Mouse (Mus musculus) 416B (cell line): ENCODE data around the gene Sh3bgrl3.

ENCODE experiments used
- DNase-seq: peaks from one replicate; pipeline ENCODE4 v3.0.0; 2011; ENCODE audit warnings: low read depth

The Sh3bgrl3 gene

GRCm38 (mm10) chr4:134128983-134129362, 384 bp upstream of the Sh3bgrl3 start:
- DNase-seq = no peak

DNA sequence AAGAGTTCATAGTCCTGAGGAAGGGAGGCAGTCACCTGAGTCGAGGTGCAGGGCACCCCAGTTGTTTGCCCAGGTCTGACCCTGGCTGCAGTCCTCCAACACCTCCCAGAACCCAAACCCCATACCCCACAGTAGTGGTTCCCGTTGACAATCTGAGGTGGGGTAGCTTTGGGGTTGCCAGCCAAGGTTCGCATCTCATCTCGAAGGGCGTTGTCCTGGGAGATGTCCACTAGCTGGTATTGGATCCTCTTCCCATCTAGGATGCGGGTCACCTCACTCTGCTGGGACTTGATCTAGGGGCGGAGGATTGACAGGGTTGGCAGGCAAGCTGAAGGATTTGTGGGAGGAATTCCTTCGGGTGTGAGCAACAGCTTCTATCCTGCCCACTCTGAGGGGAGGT, 796 bp downstream of the Sh3bgrl3 start:
- no peak for DNase-seq

GRCm38 (mm10) chr4:134127121-134127455, 1.5 kb downstream of the Sh3bgrl3 start:
- DNase-seq = peak; percentile 66

- DNase-seq = no peak
Observed at GRCm38 (mm10) chr4:134126300-134127120, 2.1 kb downstream of the Sh3bgrl3 start.

GRCm38 (mm10) chr4:134125383-134126060, 3.1 kb downstream of the Sh3bgrl3 start:
- DNase-seq = no peak

DNA sequence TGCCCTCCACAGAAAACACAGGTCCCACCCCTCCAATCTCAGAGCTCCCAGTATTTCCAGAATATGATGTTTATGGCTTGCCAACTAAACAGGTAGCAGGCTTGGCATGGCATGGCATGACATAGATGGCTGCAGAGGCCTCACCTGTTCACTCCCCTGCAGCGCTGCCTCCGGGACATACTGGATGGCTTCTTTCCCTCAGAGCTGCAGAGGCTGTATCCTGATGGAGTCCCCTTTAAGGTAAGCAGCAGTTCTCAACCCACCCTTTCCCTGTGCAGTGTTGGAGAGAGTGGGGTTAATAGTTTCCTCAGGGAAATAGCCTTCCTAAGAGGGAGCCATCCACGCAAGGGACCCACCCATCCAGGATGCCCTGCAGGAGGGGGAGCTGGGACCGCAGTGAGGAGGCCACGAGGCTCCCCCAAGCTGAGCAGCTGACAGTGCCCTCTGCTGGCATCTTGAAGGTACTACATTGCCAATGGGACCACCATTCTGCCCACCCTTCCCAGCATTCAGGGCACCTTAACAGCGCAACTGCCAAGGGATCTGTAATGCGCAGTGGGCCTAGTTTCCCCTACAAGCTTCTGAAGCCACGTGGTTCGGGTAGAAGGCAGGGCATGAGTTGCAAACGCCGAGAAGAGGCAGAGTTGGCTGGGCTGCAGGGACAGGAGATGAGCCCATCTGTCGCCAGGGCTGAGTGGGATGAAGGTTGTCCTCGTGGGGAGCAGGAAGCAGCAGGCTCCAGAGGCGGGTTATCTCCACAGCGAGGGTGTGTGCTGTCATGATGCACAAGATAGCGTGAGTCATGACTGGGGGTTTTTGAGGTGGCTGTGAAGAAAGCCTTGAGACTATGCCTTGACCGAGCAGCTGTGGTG, 4.7 kb downstream of the Sh3bgrl3 start:
- DNase-seq = peak; percentile 97

DNA sequence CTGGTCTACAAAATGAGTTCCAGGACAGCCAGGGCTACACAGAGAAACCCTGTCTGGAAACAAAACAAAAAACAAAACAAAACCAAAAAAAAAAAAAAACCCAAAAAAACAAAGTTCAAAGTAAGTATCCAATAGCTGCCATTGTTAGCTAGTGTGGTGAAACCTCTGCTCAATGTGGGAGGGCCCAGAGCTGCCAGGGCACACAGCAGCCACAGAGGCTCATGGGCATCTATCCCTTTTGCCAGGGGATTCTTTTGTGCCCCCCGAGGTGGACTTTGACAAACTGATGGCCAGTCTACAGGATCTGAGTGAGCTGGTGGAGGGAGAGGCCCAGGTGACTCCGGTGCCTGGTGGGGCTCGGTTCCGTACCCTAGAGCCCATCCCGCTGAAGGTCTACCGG, 5.4 kb downstream of the Sh3bgrl3 start:
- no peak for DNase-seq

DNA sequence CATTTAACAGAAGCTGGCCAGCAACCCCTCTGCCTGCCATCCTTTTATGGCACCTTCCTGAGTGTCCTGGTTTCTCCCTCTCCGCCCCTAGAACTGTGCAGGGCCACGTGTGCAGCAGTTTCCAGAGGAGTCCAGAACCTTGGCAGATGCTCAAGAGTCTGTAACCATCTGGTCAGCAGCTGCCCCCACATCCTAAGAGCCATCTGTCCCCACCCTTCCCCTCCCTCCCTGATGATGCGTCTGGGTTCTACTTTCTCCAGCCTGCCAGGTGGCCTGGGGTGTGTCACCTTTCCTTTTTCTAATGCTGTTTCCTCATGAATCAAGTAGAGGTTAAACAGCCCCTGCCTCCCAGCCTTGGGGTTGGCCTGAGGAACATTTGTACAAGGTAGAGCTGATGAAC, 6.3 kb downstream of the Sh3bgrl3 start:
- peak; percentile 85 for DNase-seq

DNA sequence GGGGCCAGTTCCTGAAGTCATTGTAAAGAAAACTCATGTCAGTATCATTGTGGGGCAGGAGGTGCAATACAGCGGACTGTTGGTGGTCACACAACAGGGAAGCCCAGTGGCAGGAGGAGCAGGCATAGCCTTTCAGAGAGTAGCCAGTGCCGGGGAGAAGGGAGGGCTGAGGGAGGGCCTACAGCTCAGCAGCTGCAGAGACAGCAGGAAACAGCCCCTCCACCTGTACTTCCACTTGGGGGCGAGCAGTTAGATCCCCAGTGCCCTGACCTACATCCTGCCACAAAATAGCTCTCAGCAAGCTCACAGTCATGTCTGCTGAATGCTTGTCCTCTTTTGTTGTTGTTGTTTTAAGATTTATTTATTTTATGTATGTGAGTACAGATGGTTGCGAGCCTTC, 7.0 kb downstream of the Sh3bgrl3 start:
- peak; percentile 90 for DNase-seq

DNA sequence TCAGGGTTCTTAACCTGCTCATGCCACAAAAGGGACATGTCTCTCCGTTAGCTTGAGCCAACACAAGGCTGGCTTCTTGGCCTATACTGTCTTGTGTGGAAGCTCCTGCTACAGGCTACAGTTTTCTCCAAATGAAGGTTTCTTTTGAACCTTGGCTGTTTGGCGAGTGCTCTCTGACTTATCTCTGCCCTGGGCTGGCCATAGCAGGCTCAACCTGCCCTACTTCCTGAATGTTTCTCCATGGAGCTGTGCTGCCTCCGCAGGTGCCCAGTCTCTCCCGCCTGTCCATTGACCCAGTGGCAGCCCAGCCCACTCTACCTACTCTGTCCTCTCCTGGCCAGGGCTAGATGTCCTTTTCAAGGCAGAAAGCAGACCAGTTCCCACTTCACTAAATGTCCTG, 7.7 kb downstream of the Sh3bgrl3 start:
- DNase-seq = no peak

- peak; percentile 72 for DNase-seq
Observed at GRCm38 (mm10) chr4:134120192-134120805, 8.3 kb downstream of the Sh3bgrl3 start.

DNA sequence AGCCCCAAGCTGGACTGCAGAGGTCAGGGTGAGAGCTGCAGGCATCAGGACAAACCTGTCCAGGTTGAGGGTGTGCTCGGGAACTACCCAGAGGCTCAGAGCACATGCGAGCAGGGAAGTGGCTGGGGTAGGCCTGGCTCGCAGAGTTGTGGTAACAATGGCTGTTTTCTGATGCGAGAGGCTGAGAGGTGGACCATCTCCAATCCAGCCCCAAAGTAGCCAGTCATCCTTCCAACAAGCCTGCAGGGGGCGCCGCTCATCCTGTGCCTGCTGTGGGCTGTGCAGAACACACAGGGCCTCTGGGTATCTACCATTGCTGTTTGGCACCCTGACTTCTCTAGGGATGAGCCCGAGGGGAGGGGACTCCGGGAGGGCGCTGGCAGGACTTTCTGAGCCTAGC, 8.9 kb downstream of the Sh3bgrl3 start:
- peak; percentile 84 for DNase-seq

DNA sequence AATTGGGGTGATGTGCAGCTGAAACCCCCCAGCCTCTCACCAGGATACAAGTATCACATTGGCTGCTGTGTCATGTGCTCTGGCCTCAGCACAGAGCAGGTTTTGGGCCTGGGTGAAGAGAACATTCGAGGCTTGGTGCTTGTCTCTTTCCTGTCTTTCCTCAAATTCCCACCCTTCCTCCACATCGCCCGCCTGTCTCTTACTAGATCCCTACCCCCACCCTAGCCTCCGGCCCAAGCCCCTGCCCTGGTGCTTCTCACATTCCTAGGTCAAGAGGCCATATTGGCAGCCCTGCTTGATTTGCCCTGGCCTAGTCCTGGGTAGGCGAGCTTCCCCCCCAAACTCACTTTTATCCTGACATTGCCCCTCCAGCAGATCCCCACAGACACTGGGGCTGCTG, 9.5 kb downstream of the Sh3bgrl3 start:
- no peak for DNase-seq

GRCm38 (mm10) chr4:134118126-134118800, 10.3 kb downstream of the Sh3bgrl3 start:
- DNase-seq = peak; percentile 95

- DNase-seq = peak; percentile 99
Observed at GRCm38 (mm10) chr4:134117012-134117411, 11.6 kb downstream of the Sh3bgrl3 start.

- DNase-seq = no peak
Observed at GRCm38 (mm10) chr4:134116501-134116900, 12.1 kb downstream of the Sh3bgrl3 start.

DNA sequence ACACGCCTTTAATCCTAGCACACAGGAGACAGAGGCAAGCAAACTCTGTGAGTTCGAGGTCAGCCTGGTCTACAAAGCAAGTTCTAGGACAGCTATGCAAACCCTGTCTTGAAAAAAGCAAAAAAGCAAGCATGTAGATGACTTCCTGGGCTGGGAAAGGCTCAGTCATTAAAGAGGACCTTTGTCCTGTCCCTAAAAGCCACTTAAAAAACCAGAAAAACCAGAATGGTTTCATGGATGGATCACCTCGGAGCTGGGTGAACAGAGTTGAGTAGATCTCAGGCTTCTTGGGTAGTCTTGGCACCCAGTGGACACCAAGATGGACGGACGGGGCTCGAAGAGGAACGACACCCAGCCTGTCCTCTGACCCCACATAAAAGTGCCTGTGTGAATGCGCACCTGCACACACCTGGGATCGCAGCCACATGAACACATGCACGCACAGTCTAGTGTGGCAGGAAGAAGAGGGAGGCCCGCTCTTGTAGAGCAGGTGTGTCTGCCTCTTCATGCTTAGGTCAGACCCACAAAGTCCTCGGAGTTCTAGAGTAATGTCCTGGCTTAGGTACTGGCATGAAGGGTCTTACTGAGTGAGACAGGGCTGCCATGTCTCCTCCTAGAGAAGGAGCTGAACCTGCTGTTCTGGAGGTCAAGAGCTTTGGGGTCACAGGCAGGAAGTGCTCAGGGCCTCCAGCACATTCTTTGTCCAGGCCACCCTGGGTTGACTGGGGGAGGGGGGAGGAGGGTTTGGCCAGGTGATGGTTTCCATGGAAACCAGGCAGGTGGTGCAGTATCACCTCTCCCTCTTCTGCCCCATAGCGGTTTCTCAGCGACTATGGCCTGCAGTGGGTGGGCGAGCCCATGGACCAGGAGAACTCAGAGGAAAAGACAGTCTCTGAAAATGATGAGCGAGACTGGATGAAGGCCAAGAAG, 13.1 kb downstream of the Sh3bgrl3 start:
- no peak for DNase-seq

DNA sequence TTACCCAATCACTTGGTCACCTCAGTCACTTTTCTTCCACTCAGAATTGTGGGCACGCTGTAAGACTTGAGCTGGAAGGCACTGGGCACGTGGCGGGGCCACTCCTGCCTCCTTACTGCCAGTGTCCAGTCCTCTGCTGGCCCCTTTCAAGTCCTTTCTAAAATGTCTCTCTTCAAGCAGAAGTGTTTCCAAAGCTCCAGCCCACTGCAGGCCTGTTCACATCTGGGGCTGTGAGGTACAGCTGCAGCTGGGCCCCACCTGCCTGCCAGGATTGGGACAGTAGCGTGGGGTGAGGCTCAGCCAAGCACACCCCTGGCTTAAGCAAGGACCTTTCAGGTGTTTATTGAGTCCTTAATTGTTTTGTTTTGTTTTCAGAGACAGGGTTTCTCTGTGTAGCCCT, 14.6 kb downstream of the Sh3bgrl3 start:
- no peak for DNase-seq

GRCm38 (mm10) chr4:134113356-134113994, 15.1 kb downstream of the Sh3bgrl3 start:
- DNase-seq = peak; percentile 74

DNA sequence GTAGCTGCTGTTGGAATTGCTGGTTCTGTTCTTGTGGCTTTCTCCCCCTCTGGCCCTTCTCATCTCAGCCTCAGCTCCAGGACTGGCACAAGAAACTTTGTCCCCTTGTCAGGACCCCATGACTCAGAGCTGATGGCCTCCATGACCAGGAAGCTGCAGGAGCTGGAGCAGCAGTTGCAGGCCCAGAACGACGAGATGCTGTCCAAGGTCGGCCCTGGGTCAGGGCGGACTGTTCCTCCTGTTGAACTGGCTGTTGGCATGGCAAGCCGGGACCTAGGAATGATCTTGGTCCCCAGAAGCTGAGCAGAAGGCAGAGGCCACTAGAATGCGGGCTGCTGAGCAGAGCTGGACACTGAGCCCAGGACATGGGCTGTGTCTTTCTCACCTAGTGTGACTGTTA, 16.2 kb downstream of the Sh3bgrl3 start:
- no peak for DNase-seq
